Mouse (Mus musculus) midbrain, embryonic 12.5 days (tissue): ENCODE results near the gene Sod3. TPM values are rescaled to one million over a fixed set of nuclear protein-coding genes. Genes with fewer than 3 reads are reported as not detected.

Experiments
- ATAC-seq: fragments of 200-750 bp; cut with Nextera tagmentation; 2 replicates; pipeline ENCODE4 v1.8.0; 2017; ENCODE audit warnings: low read depth, moderate TSS enrichment, moderate library complexity; ENCODE audit not compliant: low FRiP score
- H3K27ac ChIP-seq: fragments of 300-500 bp; sonication (generic); replicated peaks from 2 replicates; pipeline ENCODE4 v1.5.1; 2016; ENCODE audit warnings: mild to moderate bottlenecking
- H3K27me3 ChIP-seq: fragments of 300-500 bp; sonication (generic); 2 replicates; pipeline ENCODE4 v1.6.1; 2016; ENCODE audit warnings: mild to moderate bottlenecking
- H3K36me3 ChIP-seq: fragments of 300-500 bp; sonication (generic); 2 replicates; pipeline ENCODE4 v1.6.1; 2016
- H3K4me1 ChIP-seq: fragments of 300-500 bp; sonication (generic); 2 replicates; pipeline ENCODE4 v1.6.1; 2016
- H3K4me2 ChIP-seq: fragments of 300-500 bp; sonication (generic); replicated peaks from 2 replicates; pipeline ENCODE4 v1.6.1; 2016; ENCODE audit warnings: mild to moderate bottlenecking, moderate library complexity
- H3K4me3 ChIP-seq: fragments of 300-500 bp; sonication (generic); 2 replicates; pipeline ENCODE4 v1.5.1; 2016; ENCODE audit warnings: mild to moderate bottlenecking
- H3K9ac ChIP-seq: fragments of 300-500 bp; sonication (generic); replicated peaks from 2 replicates; pipeline ENCODE4 v1.6.1; 2016; ENCODE audit warnings: mild to moderate bottlenecking, moderate library complexity
- H3K9me3 ChIP-seq: fragments of 300-500 bp; sonication (generic); 2 replicates; pipeline ENCODE4 v1.6.1; 2016; ENCODE audit warnings: mild to moderate bottlenecking
- WGBS: fragments of 180-500 bp; shearing (Covaris S2); methylation state at CpG from one replicate; pipeline ENCODE4 v1.1.7; 2016; 5-methylcytosine and 5-hydroxymethylcytosine counted together
- polyA plus RNA-seq: library from polyadenylated mRNA; unstranded; fragments of >200 nt; fragmentation: Nextera tagmentation; extraction: Ambion mirVana; gene quantifications from 2 replicates; pipeline ENCODE4 v1.2.1, GENCODE M21; 2016

The Sod3 gene
- polyA plus RNA-seq, result 0.36 and 0.52 TPM in 2 replicates

GRCm38 (mm10) chr5:52363468-52364150 is at the start of gene Sod3:
Gene Sod3, plus strand, starts transcription at chr5:52363791.
- H3K4me2 ChIP-seq, result no peak within 1 kb of the TSS
- no peak for ATAC-seq
- peaks cover 34% of the 10 kb centered on the region for H3K27me3 ChIP-seq
- H3K36me3 ChIP-seq, result no peaks in the 10 kb centered on the region
- H3K9ac ChIP-seq, result no peak within 1 kb of the TSS
- no peaks in the 10 kb centered on the region for H3K9me3 ChIP-seq
- WGBS, result 19% methylated on average over 11 of the region's 11 CpGs
- H3K4me1 ChIP-seq, result peaks cover 20% of the 10 kb centered on the region; the same call in 1 of the 2 replicates
- H3K27ac ChIP-seq, result no peak within 1 kb of the TSS
- no peak within 1 kb of the TSS for H3K4me3 ChIP-seq

- no peaks in the 10 kb centered on the region for H3K27me3 ChIP-seq
- no peak for ATAC-seq
- no peaks in the 10 kb centered on the region for H3K4me1 ChIP-seq
- H3K27ac ChIP-seq, result no peak overlapping the region
- no peak overlapping the region for H3K9ac ChIP-seq
- no peak overlapping the region for H3K4me3 ChIP-seq
- 93% methylated on average over 7 of the region's 7 CpGs for WGBS
- H3K4me2 ChIP-seq, result no peak overlapping the region
- H3K36me3 ChIP-seq, result no peaks in the 10 kb centered on the region
- no peaks in the 10 kb centered on the region for H3K9me3 ChIP-seq
Measured at GRCm38 (mm10) chr5:52316926-52317325, 46.7 kb upstream of the Sod3 start.

- 82% methylated on average over 8 of the region's 8 CpGs for WGBS
- Histone ChIP-seq H3K4me3 (no peak overlapping the region), H3K4me1 (no peaks in the 10 kb centered on the region), H3K9me3 (no peaks in the 10 kb centered on the region), H3K9ac (no peak overlapping the region), H3K4me2 (no peak overlapping the region), H3K27me3 (no peaks in the 10 kb centered on the region), H3K36me3 (no peaks in the 10 kb centered on the region), H3K27ac (no peak overlapping the region)
- no peak for ATAC-seq
Measured at GRCm38 (mm10) chr5:52319499-52319898, 44.1 kb upstream of the Sod3 start.

- 20% methylated on average over 8 of the region's 8 CpGs for WGBS
- no peak overlapping the region for H3K4me3 ChIP-seq
- H3K4me2 ChIP-seq, result no peak overlapping the region
- H3K4me1 ChIP-seq, result no peaks in the 10 kb centered on the region
- H3K27ac ChIP-seq, result no peak overlapping the region
- no peaks in the 10 kb centered on the region for H3K9me3 ChIP-seq
- H3K27me3 ChIP-seq, result no peaks in the 10 kb centered on the region
- H3K9ac ChIP-seq, result no peak overlapping the region
- no peaks in the 10 kb centered on the region for H3K36me3 ChIP-seq
- ATAC-seq, result no peak
Measured at GRCm38 (mm10) chr5:52332120-52332519, 31.5 kb upstream of the Sod3 start.

GRCm38 (mm10) chr5:52335590-52335989 is 28.0 kb upstream of the Sod3 start:
- H3K27ac ChIP-seq, result no peak overlapping the region
- no peak overlapping the region for H3K4me2 ChIP-seq
- no peaks in the 10 kb centered on the region for H3K27me3 ChIP-seq
- ATAC-seq, result no peak
- H3K4me1 ChIP-seq, result no peaks in the 10 kb centered on the region
- no peak overlapping the region for H3K9ac ChIP-seq
- no peaks in the 10 kb centered on the region for H3K9me3 ChIP-seq
- no peak overlapping the region for H3K4me3 ChIP-seq
- WGBS, result 89% methylated on average over 3 of the region's 3 CpGs
- no peaks in the 10 kb centered on the region for H3K36me3 ChIP-seq

- Histone ChIP-seq H3K27ac (no peak overlapping the region), H3K4me3 (no peak overlapping the region), H3K9me3 (no peaks in the 10 kb centered on the region), H3K36me3 (no peaks in the 10 kb centered on the region), H3K4me1 (no peaks in the 10 kb centered on the region), H3K4me2 (no peak overlapping the region), H3K27me3 (no peaks in the 10 kb centered on the region), H3K9ac (no peak overlapping the region)
- 86% methylated on average over 2 of the region's 2 CpGs for WGBS
- ATAC-seq, result no peak
Measured at GRCm38 (mm10) chr5:52339134-52339533, 24.5 kb upstream of the Sod3 start.

- no peak for ATAC-seq
- Histone ChIP-seq H3K4me3 (no peak overlapping the region), H3K27me3 (no peaks in the 10 kb centered on the region)
Measured at GRCm38 (mm10) chr5:52346890-52347289, 16.7 kb upstream of the Sod3 start.

GRCm38 (mm10) chr5:52350451-52350850 is 13.1 kb upstream of the Sod3 start:
- no peak overlapping the region for H3K27ac ChIP-seq
- H3K4me1 ChIP-seq, result no peaks in the 10 kb centered on the region
- H3K36me3 ChIP-seq, result no peaks in the 10 kb centered on the region
- no peak overlapping the region for H3K4me2 ChIP-seq
- no peak for ATAC-seq
- no peak overlapping the region for H3K4me3 ChIP-seq
- H3K27me3 ChIP-seq, result no peaks in the 10 kb centered on the region
- no peaks in the 10 kb centered on the region for H3K9me3 ChIP-seq
- H3K9ac ChIP-seq, result no peak overlapping the region
- WGBS, result 95% methylated on average over 2 of the region's 2 CpGs

More at GRCm38 (mm10) chr5:52346890-52347289, 16.7 kb upstream of the Sod3 start:
- Histone ChIP-seq H3K9ac (no peak overlapping the region), H3K4me2 (no peak overlapping the region), H3K9me3 (no peaks in the 10 kb centered on the region), H3K36me3 (no peaks in the 10 kb centered on the region), H3K27ac (no peak overlapping the region), H3K4me1 (no peaks in the 10 kb centered on the region)
- 68% methylated on average over 2 of the region's 2 CpGs for WGBS

GRCm38 (mm10) chr5:52351561-52351960 is 12.0 kb upstream of the Sod3 start:
- no peak overlapping the region for H3K27ac ChIP-seq
- no peaks in the 10 kb centered on the region for H3K4me1 ChIP-seq
- ATAC-seq, result no peak
- H3K9ac ChIP-seq, result no peak overlapping the region
- H3K4me3 ChIP-seq, result no peak overlapping the region
- 87% methylated on average over 2 of the region's 2 CpGs for WGBS
- no peak overlapping the region for H3K4me2 ChIP-seq
- no peaks in the 10 kb centered on the region for H3K36me3 ChIP-seq
- no peaks in the 10 kb centered on the region for H3K9me3 ChIP-seq
- no peaks in the 10 kb centered on the region for H3K27me3 ChIP-seq

- Histone ChIP-seq H3K4me2 (no peak overlapping the region), H3K4me1 (no peaks in the 10 kb centered on the region), H3K4me3 (no peak overlapping the region), H3K27ac (no peak overlapping the region), H3K27me3 (no peaks in the 10 kb centered on the region), H3K9ac (no peak overlapping the region), H3K9me3 (no peaks in the 10 kb centered on the region), H3K36me3 (no peaks in the 10 kb centered on the region)
- WGBS, result 84% methylated on average over 5 of the region's 5 CpGs
- no peak for ATAC-seq
Measured at GRCm38 (mm10) chr5:52352730-52353129, 10.9 kb upstream of the Sod3 start.

- 85% methylated on average over 4 of the region's 4 CpGs for WGBS
Measured at GRCm38 (mm10) chr5:52354441-52354840, 9.2 kb upstream of the Sod3 start.

GRCm38 (mm10) chr5:52355612-52356011 is 8.0 kb upstream of the Sod3 start:
- peaks cover 4% of the 10 kb centered on the region; the same call in 1 of the 2 replicates for H3K4me1 ChIP-seq
- WGBS, result 91% methylated on average over 7 of the region's 7 CpGs
- H3K27ac ChIP-seq, result no peak overlapping the region
- no peaks in the 10 kb centered on the region for H3K36me3 ChIP-seq
- no peak overlapping the region for H3K4me3 ChIP-seq
- H3K9ac ChIP-seq, result no peak overlapping the region
- no peaks in the 10 kb centered on the region for H3K9me3 ChIP-seq
- no peaks in the 10 kb centered on the region for H3K27me3 ChIP-seq
- ATAC-seq, result no peak
- H3K4me2 ChIP-seq, result no peak overlapping the region

More at GRCm38 (mm10) chr5:52354441-52354840, 9.2 kb upstream of the Sod3 start:
- Histone ChIP-seq H3K4me3 (no peak overlapping the region), H3K9ac (no peak overlapping the region), H3K9me3 (no peaks in the 10 kb centered on the region), H3K4me2 (no peak overlapping the region), H3K27ac (no peak overlapping the region), H3K4me1 (no peaks in the 10 kb centered on the region), H3K27me3 (no peaks in the 10 kb centered on the region), H3K36me3 (no peaks in the 10 kb centered on the region)
- ATAC-seq, result no peak
